Mouse (Mus musculus) liver, postnatal 0 days (tissue): ENCODE data around the gene Tcp10a.

Experiments used
- CTCF ChIP-seq: sonication (generic); IDR thresholded peaks from 2 replicates; pipeline ENCODE4 v1.5.1; 2016; ENCODE audit warnings: antibody characterized with exemption, low read depth
- EP300 ChIP-seq: IDR thresholded peaks from 2 replicates; pipeline ENCODE4 v1.6.1; 2016; ENCODE audit warnings: antibody characterized with exemption, low read depth, mild to moderate bottlenecking

DNA sequence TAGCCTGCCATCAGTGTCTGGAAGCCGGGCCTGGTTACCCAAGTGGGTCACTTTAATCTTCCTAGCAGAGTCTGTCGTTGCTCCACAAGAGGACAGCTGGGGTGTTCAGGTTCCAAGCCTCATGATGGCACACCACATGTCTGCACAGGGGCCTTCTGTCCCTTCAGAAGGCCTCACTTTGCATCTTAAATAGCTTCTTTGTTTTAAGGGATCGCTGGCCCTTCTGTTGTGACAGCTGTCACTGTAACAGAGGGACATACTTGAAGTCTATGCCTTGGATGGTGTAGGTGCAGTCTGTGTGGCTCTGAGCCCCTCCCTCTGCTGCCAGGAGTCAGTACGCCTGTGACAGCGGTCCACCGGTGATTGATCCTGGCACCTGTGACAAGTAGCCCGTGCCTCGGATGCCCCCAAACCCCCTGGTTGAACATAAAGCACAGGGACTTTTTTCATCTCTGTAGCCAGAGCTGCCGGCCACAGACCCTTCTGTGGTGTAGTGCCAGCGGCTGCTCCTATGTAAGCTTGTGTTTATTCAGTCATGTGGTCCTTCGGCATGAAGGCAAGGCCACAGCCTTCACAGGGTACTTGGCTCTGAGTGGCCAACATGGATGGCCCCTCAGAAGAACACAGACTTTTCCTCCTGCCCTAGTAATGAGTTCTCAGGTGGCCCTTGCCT lies 32.3 kb upstream of the Tcp10a start:
- TF ChIP-seq EP300 (no peak), CTCF (no peak)
